Mouse (Mus musculus): ENCODE data around the gene Eif4a1. TPM values are rescaled to one million over a fixed set of nuclear protein-coding genes. Genes with fewer than 3 reads are reported as not detected.
A peak's percentile ranks its signal among the peaks of the same experiment; 100 is the strongest.

Gene Eif4a1
- total RNA-seq, 1 experiment: 1,948 TPM

- Histone ChIP-seq H3K4me3 (ENCODE audit: insufficient read depth in 1 of 2, low read depth in 1 of 2, low read length in 2 of 2, poor library complexity in 1 of 2, severe bottlenecking in 1 of 2) (no peak overlapping the region), H3K4me1 (ENCODE audit: control insufficient read depth in 2 of 2, insufficient read depth in 2 of 2, low read length in 2 of 2, poor library complexity in 1 of 2) (peaks cover 10 to 32% of the 10 kb centered on the region in 2 experiments), H3K36me3 (ENCODE audit: control insufficient read depth, insufficient read depth, low read length, poor library complexity, severe bottlenecking) (no peaks in the 10 kb centered on the region), H3K27ac (ENCODE audit: insufficient read depth, low read depth, low read length, poor library complexity, severe bottlenecking) (peak overlapping the region; percentile 72; the same call in 1 of the 2 replicates), H3K9ac (ENCODE audit: insufficient read depth, low read depth, low read length, poor library complexity, severe bottlenecking) (peak overlapping the region; percentile 63; the same call in 1 of the 2 replicates), H3K9me3 (ENCODE audit: control insufficient read depth, insufficient read depth, low read depth, low read length) (no peaks in the 10 kb centered on the region)
- in situ Hi-C loops (cut with MboI; ENCODE audit: low sequenced_read_pairs in 2 of 2, unreplicated experiment in 2 of 2): no loop called here
- no peak for DNase-seq (ENCODE audit: low read depth, low spot score)
- TF ChIP-seq HCFC1 (IDR thresholded peaks at IDR 0.05; ENCODE audit: borderline replicate concordance, insufficient read depth, low read length): no peak
- no peak for TF ChIP-seq ZNF384 (IDR thresholded peaks at IDR 0.05; ENCODE audit: low read depth, low read length)
- no peak for TF ChIP-seq CHD2 (IDR thresholded peaks at IDR 0.05; ENCODE audit: low read depth, low read length)
- no peak for TF ChIP-seq ZC3H11A (IDR thresholded peaks at IDR 0.05; ENCODE audit: borderline replicate concordance, low read depth, low read length)
- TF ChIP-seq MAFK (IDR thresholded peaks at IDR 0.05; ENCODE audit: insufficient read depth, low read depth, low read length): no peak
Observed at GRCm38 (mm10) chr11:69698574-69698973, 26.4 kb upstream of the Eif4a1 start.

DNA sequence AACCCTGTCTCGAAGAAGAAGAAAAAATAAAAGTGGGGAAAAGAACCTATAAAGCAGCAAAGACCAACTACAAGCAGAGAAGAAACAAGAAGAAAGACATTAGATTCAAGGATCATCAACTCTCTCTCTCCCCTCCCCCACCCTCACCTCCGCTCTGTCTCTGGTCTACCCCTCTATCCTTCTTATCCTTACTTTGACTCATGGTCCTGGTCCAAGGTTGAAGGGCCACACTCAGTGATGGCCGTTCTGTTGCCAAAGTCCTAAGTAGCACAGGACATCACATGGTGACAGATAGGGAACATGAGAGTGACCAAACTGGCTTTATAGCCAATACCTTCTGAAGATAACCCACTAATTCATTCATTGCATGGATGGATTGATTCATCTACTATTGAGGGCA is 25.2 kb upstream of the Eif4a1 start:
- DNase-seq (ENCODE audit: low read depth, low spot score): no peak
- H3K9ac ChIP-seq (ENCODE audit: insufficient read depth, low read depth, low read length, poor library complexity, severe bottlenecking): peak overlapping the region; percentile 26; the same call in 1 of the 2 replicates
- TF ChIP-seq ZC3H11A (IDR thresholded peaks at IDR 0.05; ENCODE audit: borderline replicate concordance, low read depth, low read length) (no peak), MAFK (IDR thresholded peaks at IDR 0.05; ENCODE audit: insufficient read depth, low read depth, low read length) (no peak), CHD2 (IDR thresholded peaks at IDR 0.05; ENCODE audit: low read depth, low read length) (no peak), ZNF384 (IDR thresholded peaks at IDR 0.05; ENCODE audit: low read depth, low read length) (no peak)
- H3K27ac ChIP-seq (ENCODE audit: insufficient read depth, low read depth, low read length, poor library complexity, severe bottlenecking): no peak overlapping the region; the same call in 1 of the 2 replicates
- no peak overlapping the region for H3K4me3 ChIP-seq (ENCODE audit: insufficient read depth in 1 of 2, low read depth in 1 of 2, low read length in 2 of 2, poor library complexity in 1 of 2, severe bottlenecking in 1 of 2)
- H3K4me1 ChIP-seq (ENCODE audit: control insufficient read depth in 2 of 2, insufficient read depth in 2 of 2, low read length in 2 of 2, poor library complexity in 1 of 2): peaks cover 10 to 33% of the 10 kb centered on the region in 2 experiments
- in situ Hi-C loops (cut with MboI; ENCODE audit: low sequenced_read_pairs in 2 of 2, unreplicated experiment in 2 of 2): no loop called here
- H3K36me3 ChIP-seq (ENCODE audit: control insufficient read depth, insufficient read depth, low read length, poor library complexity, severe bottlenecking): no peaks in the 10 kb centered on the region
- no peaks in the 10 kb centered on the region for H3K9me3 ChIP-seq (ENCODE audit: control insufficient read depth, insufficient read depth, low read depth, low read length)

GRCm38 (mm10) chr11:69695361-69696181 is 23.3 kb upstream of the Eif4a1 start, which contains the start of the genes Tnfsf12 and Tnfsfm13:
Gene Tnfsf12, minus strand, starts transcription at chr11:69695849.
Gene Tnfsfm13, minus strand, starts transcription at chr11:69696098.
- H3K4me3 ChIP-seq (ENCODE audit: insufficient read depth in 1 of 2, low read depth in 1 of 2, low read length in 2 of 2, poor library complexity in 1 of 2, severe bottlenecking in 1 of 2): peak within 1 kb of the TSS; percentile 55 to 66
- peak within 1 kb of the TSS; percentile 78 for H3K9ac ChIP-seq (ENCODE audit: insufficient read depth, low read depth, low read length, poor library complexity, severe bottlenecking)
- H3K9me3 ChIP-seq (ENCODE audit: control insufficient read depth, insufficient read depth, low read depth, low read length): no peaks in the 10 kb centered on the region
- DNase-seq (ENCODE audit: low read depth, low spot score): no peak
- peaks cover 8% of the 10 kb centered on the region; the same call in 1 of the 2 replicates for H3K36me3 ChIP-seq (ENCODE audit: control insufficient read depth, insufficient read depth, low read length, poor library complexity, severe bottlenecking)
- in situ Hi-C loops (cut with MboI; ENCODE audit: low sequenced_read_pairs in 2 of 2, unreplicated experiment in 2 of 2): no loop called here
- TF ChIP-seq MAFK (IDR thresholded peaks at IDR 0.05; ENCODE audit: insufficient read depth, low read depth, low read length) (no peak), ZNF384 (IDR thresholded peaks at IDR 0.05; ENCODE audit: low read depth, low read length) (no peak), CHD2 (IDR thresholded peaks at IDR 0.05; ENCODE audit: low read depth, low read length) (no peak), ZC3H11A (IDR thresholded peaks at IDR 0.05; ENCODE audit: borderline replicate concordance, low read depth, low read length) (no peak), HCFC1 (IDR thresholded peaks at IDR 0.05; ENCODE audit: borderline replicate concordance, insufficient read depth, low read length) (no peak)
- H3K4me1 ChIP-seq (ENCODE audit: control insufficient read depth in 2 of 2, insufficient read depth in 2 of 2, low read length in 2 of 2, poor library complexity in 1 of 2): peaks cover 7 to 32% of the 10 kb centered on the region in 2 experiments
- H3K27ac ChIP-seq (ENCODE audit: insufficient read depth, low read depth, low read length, poor library complexity, severe bottlenecking): peak within 1 kb of the TSS; percentile 59

GRCm38 (mm10) chr11:69695046-69695360 is 22.8 kb upstream of the Eif4a1 start:
- Histone ChIP-seq H3K27ac (ENCODE audit: insufficient read depth, low read depth, low read length, poor library complexity, severe bottlenecking) (no peak overlapping the region), H3K9me3 (ENCODE audit: control insufficient read depth, insufficient read depth, low read depth, low read length) (no peaks in the 10 kb centered on the region), H3K9ac (ENCODE audit: insufficient read depth, low read depth, low read length, poor library complexity, severe bottlenecking) (peak overlapping the region; percentile 78; the same call in 1 of the 2 replicates), H3K36me3 (ENCODE audit: control insufficient read depth, insufficient read depth, low read length, poor library complexity, severe bottlenecking) (peaks cover 8% of the 10 kb centered on the region; the same call in 1 of the 2 replicates), H3K4me3 (ENCODE audit: insufficient read depth in 1 of 2, low read depth in 1 of 2, low read length in 2 of 2, poor library complexity in 1 of 2, severe bottlenecking in 1 of 2) (peak overlapping the region; percentile 55 to 66; a peak in 2 of 4 replicates), H3K4me1 (ENCODE audit: control insufficient read depth in 2 of 2, insufficient read depth in 2 of 2, low read length in 2 of 2, poor library complexity in 1 of 2) (peaks cover 9 to 34% of the 10 kb centered on the region in 2 experiments)
- no peak for DNase-seq (ENCODE audit: low read depth, low spot score)
- in situ Hi-C loops (cut with MboI; ENCODE audit: low sequenced_read_pairs in 2 of 2, unreplicated experiment in 2 of 2): no loop called here
- TF ChIP-seq ZC3H11A (IDR thresholded peaks at IDR 0.05; ENCODE audit: borderline replicate concordance, low read depth, low read length) (no peak), ZNF384 (IDR thresholded peaks at IDR 0.05; ENCODE audit: low read depth, low read length) (no peak), HCFC1 (IDR thresholded peaks at IDR 0.05; ENCODE audit: borderline replicate concordance, insufficient read depth, low read length) (no peak), CHD2 (IDR thresholded peaks at IDR 0.05; ENCODE audit: low read depth, low read length) (no peak), MAFK (IDR thresholded peaks at IDR 0.05; ENCODE audit: insufficient read depth, low read depth, low read length) (no peak)

Measured in ES-E14 (cell line).